Comparison of ENCODE assay signal across 7 mouse cellular contexts in genomic region chr5:127406014-127406655, GRCm38 (mm10).
DNase-seq lines count a peak whose midpoint lies in the region; ATAC-seq lines count a peak whose summit lies in the region.

No protein-coding gene starts in this region.

- no peak overlapping the region for H3K9ac ChIP-seq in kidney, embryonic 15.5 days
- no peak overlapping the region for H3K9ac ChIP-seq in embryonic facial prominence, embryonic 13.5 days
- H3K9ac ChIP-seq in intestine, embryonic 15.5 days, result no peak overlapping the region
- H3K9ac ChIP-seq in neural tube, embryonic 12.5 days, result no peak overlapping the region

- H3K27ac ChIP-seq in kidney, embryonic 15.5 days, result no peak overlapping the region; the same call in 1 of the 2 replicates
- peak overlapping the region; percentile 55; the same call in 1 of the 2 replicates for H3K27ac ChIP-seq in embryonic facial prominence, embryonic 13.5 days
- H3K27ac ChIP-seq in intestine, embryonic 15.5 days, result no peak overlapping the region
- H3K27ac ChIP-seq in neural tube, embryonic 12.5 days, result no peak overlapping the region

- no peak overlapping the region for H3K4me3 ChIP-seq in kidney, embryonic 15.5 days (replicated peaks)
- no peak overlapping the region for H3K4me3 ChIP-seq in embryonic facial prominence, embryonic 13.5 days
- no peak overlapping the region for H3K4me3 ChIP-seq in intestine, embryonic 15.5 days (replicated peaks)
- H3K4me3 ChIP-seq in neural tube, embryonic 12.5 days, result no peak overlapping the region

- peaks cover 16% of the 10 kb centered on the region for H3K4me1 ChIP-seq in kidney, embryonic 15.5 days
- H3K4me1 ChIP-seq in embryonic facial prominence, embryonic 13.5 days, result peaks cover 31% of the 10 kb centered on the region
- peaks cover 9% of the 10 kb centered on the region; the same call in 1 of the 2 replicates for H3K4me1 ChIP-seq in intestine, embryonic 15.5 days (replicated peaks)
- peaks cover 17% of the 10 kb centered on the region for H3K4me1 ChIP-seq in neural tube, embryonic 12.5 days

- H3K9me3 ChIP-seq in kidney, embryonic 15.5 days (replicated peaks), result no peaks in the 10 kb centered on the region
- H3K9me3 ChIP-seq in embryonic facial prominence, embryonic 13.5 days, result 0 out of 2 replicates have a peak, but pooled peaks cover 2% of the 10 kb centered on the region
- no peaks in the 10 kb centered on the region for H3K9me3 ChIP-seq in intestine, embryonic 15.5 days
- no peaks in the 10 kb centered on the region for H3K9me3 ChIP-seq in neural tube, embryonic 12.5 days

- H3K27me3 ChIP-seq in kidney, embryonic 15.5 days, result no peaks in the 10 kb centered on the region
- H3K27me3 ChIP-seq in embryonic facial prominence, embryonic 13.5 days, result no peaks in the 10 kb centered on the region
- no peaks in the 10 kb centered on the region for H3K27me3 ChIP-seq in intestine, embryonic 15.5 days (replicated peaks)
- no peaks in the 10 kb centered on the region for H3K27me3 ChIP-seq in neural tube, embryonic 12.5 days (replicated peaks)

- 13% methylated on average over 9 of the region's 9 CpGs for WGBS in kidney, embryonic 15.5 days
- 12% methylated on average over 9 of the region's 9 CpGs for WGBS in embryonic facial prominence, embryonic 13.5 days
- 16% methylated on average over 9 of the region's 9 CpGs for WGBS in intestine, embryonic 15.5 days
- WGBS in neural tube, embryonic 12.5 days, result 35% methylated on average over 9 of the region's 9 CpGs

- no peak for DNase-seq in kidney, postnatal 36 days
- no peak for DNase-seq in adrenal gland, adult (ENCODE audit: inconsistent age in 2 of 2, low spot score in 1 of 2)
- no peak for DNase-seq in kidney, postnatal 4 days

- no peaks in the 10 kb centered on the region for H3K36me3 ChIP-seq in kidney, embryonic 15.5 days
- 0 out of 2 replicates have a peak, but pooled peaks cover 6% of the 10 kb centered on the region for H3K36me3 ChIP-seq in embryonic facial prominence, embryonic 13.5 days
- H3K36me3 ChIP-seq in intestine, embryonic 15.5 days, result no peaks in the 10 kb centered on the region
- H3K36me3 ChIP-seq in neural tube, embryonic 12.5 days, result no peaks in the 10 kb centered on the region

- ATAC-seq in kidney, embryonic 15.5 days (replicated peaks; ENCODE audit: low FRiP score), result peak; percentile 59
- 0 out of 2 replicates have a peak, but pooled peaks have one; percentile 46 for ATAC-seq in embryonic facial prominence, embryonic 13.5 days (ENCODE audit: insufficient number of reproducible peaks, insufficient read depth, low FRiP score, low TSS enrichment, low read depth)
- peak; percentile 28; the same call in 1 of the 2 replicates for ATAC-seq in intestine, embryonic 15.5 days
- no peak for ATAC-seq in neural tube, embryonic 12.5 days (ENCODE audit: low FRiP score, low read depth)

- peak overlapping the region; percentile 22; the same call in 1 of the 2 replicates for H3K4me2 ChIP-seq in kidney, embryonic 15.5 days
- H3K4me2 ChIP-seq in embryonic facial prominence, embryonic 13.5 days, result no peak overlapping the region
- H3K4me2 ChIP-seq in intestine, embryonic 15.5 days (replicated peaks), result no peak overlapping the region
- 0 out of 2 replicates have a peak overlapping the region, but pooled peaks have one; percentile 6 for H3K4me2 ChIP-seq in neural tube, embryonic 12.5 days (replicated peaks)

Comparison
In these comparisons a context has a peak if more than half of its experiments do, and no peak if none do; other contexts are left out.
1. H3K4me2 ChIP-seq: peak in kidney, embryonic 15.5 days (single experiment) and neural tube, embryonic 12.5 days (single experiment); none in embryonic facial prominence, embryonic 13.5 days (single experiment) and intestine, embryonic 15.5 days (single experiment).